ENCODE assay signal across 20 mouse cellular contexts in genomic region chr7:68100388-68100787, GRCm38 (mm10).
"Had no signal": no experiment of that assay in that cellular context is flagged by ENCODE, and none has a peak within 500 bp of the region (broad histone marks: within the 10 kb centered on the region; RNA-seq: fewer than 3 reads in every experiment).

No protein-coding gene starts in this region.

- H3K36me3 ChIP-seq: limb, embryonic 15.5 days; midbrain, embryonic 12.5 days; midbrain, embryonic 15.5 days; neural tube, embryonic 13.5 days had no signal

- H3K9ac ChIP-seq: limb, embryonic 12.5 days; limb, embryonic 15.5 days; liver, embryonic 14.5 days; liver, postnatal 0 days; midbrain, embryonic 12.5 days; midbrain, embryonic 15.5 days; neural tube, embryonic 13.5 days had no signal

- H3K27ac ChIP-seq: hindbrain, postnatal 0 days; limb, embryonic 12.5 days; limb, embryonic 15.5 days; liver, embryonic 14.5 days; macrophage; midbrain, embryonic 12.5 days; midbrain, embryonic 15.5 days; neural tube, embryonic 13.5 days had no signal

- ATAC-seq: hindbrain, postnatal 0 days; inflammation-experienced regulatory T-cells, adult 6 months; liver, postnatal 0 days; midbrain, embryonic 15.5 days had no signal

- H3K4me3 ChIP-seq: limb, embryonic 12.5 days; limb, embryonic 15.5 days; midbrain, embryonic 12.5 days; midbrain, embryonic 15.5 days; myocyte; neural tube, embryonic 13.5 days had no signal

- H3K27me3 ChIP-seq: limb, embryonic 12.5 days; limb, embryonic 15.5 days; midbrain, embryonic 12.5 days; midbrain, embryonic 15.5 days; neural tube, embryonic 13.5 days had no signal

- H3K9me3 ChIP-seq: limb, embryonic 12.5 days; limb, embryonic 15.5 days; midbrain, embryonic 12.5 days; midbrain, embryonic 15.5 days; neural tube, embryonic 13.5 days had no signal

- DNase-seq: kidney, adult 18-20 months; kidney, adult 9 months; kidney, postnatal 14 days; kidney, postnatal 4 days; left cerebral cortex, postnatal 4 days; liver, postnatal 0 days; retina, postnatal 1 day; thymus, adult 18-20 months; thymus, postnatal 36 days had no signal

- H3K4me2 ChIP-seq: limb, embryonic 12.5 days; limb, embryonic 15.5 days; liver, embryonic 11.5 days; midbrain, embryonic 12.5 days; midbrain, embryonic 15.5 days; neural tube, embryonic 13.5 days had no signal
